Mouse (Mus musculus) myocyte (in vitro differentiated cells): ENCODE measurements at regions not wholly inside any gene's neighbourhood (a gene's known extent, or its start where the extent isn't known, plus 50 kb on each side); places are given as distances from the start of the nearest gene placed in this dataset.
A peak's percentile ranks its signal among the peaks of the same experiment; 100 is the strongest.

Source experiments
- H3K27me3 ChIP-seq: one replicate; pipeline ENCODE4 v1.6.1; 2011; ENCODE audit not compliant: control insufficient read depth, insufficient read depth, insufficient read length
- H3K36me3 ChIP-seq: one replicate; pipeline ENCODE4 v1.6.1; 2011; ENCODE audit not compliant: control insufficient read depth, insufficient read depth
- H3K4me2 ChIP-seq: one replicate; pipeline ENCODE4 v1.6.1; 2011; ENCODE audit warnings: low read depth, control low read depth
- H3K4me3 ChIP-seq: one replicate; pipeline ENCODE4 v1.5.1; 2011; ENCODE audit warnings: mild to moderate bottlenecking, control low read depth, moderate library complexity
- H3K79me2 ChIP-seq: one replicate; pipeline ENCODE4 v1.6.1; 2011; ENCODE audit not compliant: control insufficient read depth, insufficient read depth
- H3ac ChIP-seq: one replicate; pipeline ENCODE4 v1.6.1; 2011; ENCODE audit not compliant: control insufficient read depth, insufficient read length
- CEBPB ChIP-seq: IDR thresholded peaks from 2 replicates; pipeline ENCODE4 v1.6.1; 2011; ENCODE audit warnings: mild to moderate bottlenecking, moderate library complexity; ENCODE audit not compliant: poor library complexity, insufficient read depth, severe bottlenecking
- E2F4 ChIP-seq: IDR thresholded peaks from one replicate; pipeline ENCODE4 v1.6.1; 2011; ENCODE audit warnings: mild to moderate bottlenecking, control low read depth, moderate library complexity; ENCODE audit not compliant: insufficient read depth
- MAX ChIP-seq: IDR thresholded peaks from one replicate; pipeline ENCODE4 v1.6.1; 2011; ENCODE audit warnings: low read depth, mild to moderate bottlenecking, control low read depth
- MYOD1 ChIP-seq, 3 experiments: IDR thresholded peaks; one replicate each; pipeline ENCODE4 v1.6.1; 2011; ENCODE audit warnings: control low read depth in 2 of 3, low read depth in 2 of 3, mild to moderate bottlenecking in 2 of 3, moderate library complexity in 1 of 3; ENCODE audit not compliant: insufficient read length in 2 of 3, control insufficient read depth in 1 of 3
- MYOG ChIP-seq, 3 experiments: IDR thresholded peaks; one replicate each; pipeline ENCODE4 v1.6.1; 2011; ENCODE audit warnings: control low read depth in 2 of 3, low read depth in 2 of 3, mild to moderate bottlenecking in 2 of 3; ENCODE audit not compliant: insufficient read length in 2 of 3, control insufficient read depth in 1 of 3, insufficient read depth in 1 of 3
- POLR2A ChIP-seq: IDR thresholded peaks from one replicate; pipeline ENCODE4 v1.6.1; 2011; ENCODE audit warnings: low read depth, mild to moderate bottlenecking, control low read depth, moderate library complexity; ENCODE audit not compliant: insufficient read length
- POLR2AphosphoS2 ChIP-seq: IDR thresholded peaks from one replicate; pipeline ENCODE4 v1.6.1; 2011; ENCODE audit warnings: low read depth, control low read depth; ENCODE audit not compliant: insufficient read length
- REST ChIP-seq: IDR thresholded peaks from one replicate; pipeline ENCODE4 v1.6.1; 2011; ENCODE audit warnings: mild to moderate bottlenecking, control low read depth, moderate library complexity; ENCODE audit not compliant: insufficient read depth, insufficient read length
- SRF ChIP-seq: IDR thresholded peaks from one replicate; pipeline ENCODE4 v1.6.1; 2011; ENCODE audit warnings: low read depth; ENCODE audit not compliant: control insufficient read depth, insufficient read length
- TCF12 ChIP-seq: IDR thresholded peaks from one replicate; pipeline ENCODE4 v1.6.1; 2011; ENCODE audit warnings: mild to moderate bottlenecking, control low read depth; ENCODE audit not compliant: poor library complexity, insufficient read depth, severe bottlenecking
- TCF3 ChIP-seq: IDR thresholded peaks from one replicate; pipeline ENCODE4 v1.6.1; 2011; ENCODE audit warnings: low read depth, control low read depth; ENCODE audit not compliant: insufficient read length
- USF1 ChIP-seq: IDR thresholded peaks from one replicate; pipeline ENCODE4 v1.6.1; 2011; ENCODE audit warnings: low read depth, mild to moderate bottlenecking, control low read depth, moderate library complexity

- TF ChIP-seq POLR2AphosphoS2 (no peak), USF1 (no peak), TCF12 (no peak), MYOD1 (IDR thresholded peaks at IDR 0.05; ENCODE audit: control insufficient read depth in 1 of 3, insufficient read length in 2 of 3, low read depth in 2 of 3) (no peak), REST (no peak), MYOG (IDR thresholded peaks at IDR 0.05; ENCODE audit: control insufficient read depth in 1 of 3, insufficient read depth in 1 of 3, insufficient read length in 2 of 3, low read depth in 2 of 3) (no peak), TCF3 (no peak), CEBPB (no peak), SRF (no peak), MAX (no peak), POLR2A (no peak)
- no peaks in the 10 kb centered on the region for H3K79me2 ChIP-seq
- H3ac ChIP-seq = no peak overlapping the region
- no peak overlapping the region for H3K4me3 ChIP-seq
- H3K36me3 ChIP-seq = no peaks in the 10 kb centered on the region
- no peak overlapping the region for H3K4me2 ChIP-seq
- no peaks in the 10 kb centered on the region for H3K27me3 ChIP-seq
These were observed 114.5 kb downstream of the Sp3 start for GRCm38 (mm10) chr2:72865462-72866365.

GRCm38 (mm10) chr2:72866366-72866688 is 113.9 kb downstream of the Sp3 start:
- TF ChIP-seq MAX (no peak), POLR2AphosphoS2 (no peak), MYOG (IDR thresholded peaks at IDR 0.05; ENCODE audit: control insufficient read depth in 1 of 3, insufficient read depth in 1 of 3, insufficient read length in 2 of 3, low read depth in 2 of 3) (no peak), USF1 (no peak), TCF12 (no peak), TCF3 (no peak), E2F4 (no peak)
- Histone ChIP-seq H3K4me3 (no peak overlapping the region), H3K36me3 (no peaks in the 10 kb centered on the region), H3K79me2 (no peaks in the 10 kb centered on the region), H3K27me3 (no peaks in the 10 kb centered on the region), H3K4me2 (no peak overlapping the region), H3ac (no peak overlapping the region)

- Histone ChIP-seq H3K4me3 (no peak overlapping the region), H3K4me2 (no peak overlapping the region), H3ac (no peak overlapping the region), H3K79me2 (no peaks in the 10 kb centered on the region), H3K27me3 (no peaks in the 10 kb centered on the region), H3K36me3 (no peaks in the 10 kb centered on the region)
- TF ChIP-seq TCF3 (no peak), TCF12 (no peak), REST (no peak), POLR2AphosphoS2 (no peak), SRF (no peak), MYOG (IDR thresholded peaks at IDR 0.05; ENCODE audit: control insufficient read depth in 1 of 3, insufficient read depth in 1 of 3, insufficient read length in 2 of 3, low read depth in 2 of 3) (no peak), USF1 (no peak), MAX (no peak), MYOD1 (IDR thresholded peaks at IDR 0.05; ENCODE audit: control insufficient read depth in 1 of 3, insufficient read length in 2 of 3, low read depth in 2 of 3) (no peak), E2F4 (no peak), POLR2A (no peak)
These were observed 112.1 kb downstream of the Sp3 start for GRCm38 (mm10) chr2:72868173-72868572.

GRCm38 (mm10) chr2:72871836-72872235 is 108.4 kb downstream of the Sp3 start:
- TF ChIP-seq POLR2AphosphoS2 (no peak), MYOG (IDR thresholded peaks at IDR 0.05; ENCODE audit: control insufficient read depth in 1 of 3, insufficient read depth in 1 of 3, insufficient read length in 2 of 3, low read depth in 2 of 3) (peak in 1 of 3 experiments; percentile 40), CEBPB (no peak), TCF3 (no peak), MYOD1 (IDR thresholded peaks at IDR 0.05; ENCODE audit: control insufficient read depth in 1 of 3, insufficient read length in 2 of 3, low read depth in 2 of 3) (peak in 1 of 3 experiments; percentile 37), USF1 (no peak)
- Histone ChIP-seq H3K4me3 (no peak overlapping the region), H3K36me3 (no peaks in the 10 kb centered on the region), H3ac (no peak overlapping the region), H3K27me3 (no peaks in the 10 kb centered on the region), H3K4me2 (peak overlapping the region; percentile 12), H3K79me2 (no peaks in the 10 kb centered on the region)

GRCm38 (mm10) chr2:72873948-72874347 is 106.3 kb downstream of the Sp3 start:
- Histone ChIP-seq H3K4me2 (no peak overlapping the region), H3K79me2 (no peaks in the 10 kb centered on the region), H3K4me3 (no peak overlapping the region), H3K36me3 (no peaks in the 10 kb centered on the region), H3K27me3 (no peaks in the 10 kb centered on the region), H3ac (no peak overlapping the region)
- TF ChIP-seq TCF12 = no peak
- no peak for TF ChIP-seq CEBPB
- TF ChIP-seq MAX = no peak
- TF ChIP-seq POLR2AphosphoS2 = no peak
- TF ChIP-seq MYOD1 (IDR thresholded peaks at IDR 0.05; ENCODE audit: control insufficient read depth in 1 of 3, insufficient read length in 2 of 3, low read depth in 2 of 3) = no peak
- TF ChIP-seq POLR2A = no peak
- TF ChIP-seq SRF = no peak
- no peak for TF ChIP-seq USF1
- TF ChIP-seq MYOG (IDR thresholded peaks at IDR 0.05; ENCODE audit: control insufficient read depth in 1 of 3, insufficient read depth in 1 of 3, insufficient read length in 2 of 3, low read depth in 2 of 3) = no peak
- TF ChIP-seq TCF3 = no peak
- TF ChIP-seq E2F4 = no peak
- no peak for TF ChIP-seq REST
